Mouse (Mus musculus) urinary bladder, postnatal 10 days (tissue): ENCODE results near the gene Bcl2l13.
"Not testable (repeated sequence)": the region's sequence is repeated elsewhere in the genome, so short reads cannot be mapped to it uniquely, and the experiment has no call there.

Experiments
- DNase-seq: peaks from one replicate; pipeline ENCODE4 v3.0.0; 2022; ENCODE audit warnings: low spot score

The Bcl2l13 gene

GRCm38 (mm10) chr6:120830866-120831608 is 5.0 kb upstream of the Bcl2l13 start:
- DNase-seq: no peak

GRCm38 (mm10) chr6:120832097-120832496 is 3.9 kb upstream of the Bcl2l13 start:
- DNase-seq: no peak

- DNase-seq: no peak
These were observed 1.2 kb upstream of the Bcl2l13 start for GRCm38 (mm10) chr6:120834766-120835321.

- no peak for DNase-seq
These were observed 558 bp downstream of the Bcl2l13 start for GRCm38 (mm10) chr6:120836389-120837151.

- DNase-seq: no peak
These were observed 1.1 kb downstream of the Bcl2l13 start for GRCm38 (mm10) chr6:120837152-120837530.

- no peak for DNase-seq
These were observed 4.2 kb downstream of the Bcl2l13 start for GRCm38 (mm10) chr6:120840258-120840657.

GRCm38 (mm10) chr6:120841754-120842153 is 5.7 kb downstream of the Bcl2l13 start:
- DNase-seq: no peak

- DNase-seq: not testable (repeated sequence)
These were observed 14.7 kb downstream of the Bcl2l13 start for GRCm38 (mm10) chr6:120850720-120851119.

- no peak for DNase-seq
These were observed 18.4 kb downstream of the Bcl2l13 start for GRCm38 (mm10) chr6:120854413-120854812.

- DNase-seq: no peak
These were observed 22.3 kb downstream of the Bcl2l13 start for GRCm38 (mm10) chr6:120858217-120858711.

- DNase-seq: no peak
These were observed 24.1 kb downstream of the Bcl2l13 start for GRCm38 (mm10) chr6:120860079-120860478.

GRCm38 (mm10) chr6:120866051-120866814 is 30.2 kb downstream of the Bcl2l13 start:
- no peak for DNase-seq

GRCm38 (mm10) chr6:120868824-120869223 is 32.8 kb downstream of the Bcl2l13 start:
- DNase-seq: no peak

GRCm38 (mm10) chr6:120871286-120871685 is 35.3 kb downstream of the Bcl2l13 start:
- no peak for DNase-seq

- DNase-seq: no peak
These were observed 37.9 kb downstream of the Bcl2l13 start for GRCm38 (mm10) chr6:120873874-120874273.

- no peak for DNase-seq
These were observed 43.0 kb downstream of the Bcl2l13 start for GRCm38 (mm10) chr6:120879046-120879445.

- DNase-seq: no peak
These were observed 48.4 kb downstream of the Bcl2l13 start for GRCm38 (mm10) chr6:120884436-120884835.

- no peak for DNase-seq
These were observed 50.7 kb downstream of the Bcl2l13 start for GRCm38 (mm10) chr6:120886696-120887095.

- no peak for DNase-seq
These were observed 58.1 kb downstream of the Bcl2l13 start for GRCm38 (mm10) chr6:120894089-120894488.

GRCm38 (mm10) chr6:120894524-120894923 is 58.5 kb downstream of the Bcl2l13 start:
- DNase-seq: no peak

- no peak for DNase-seq
These were observed 62.3 kb downstream of the Bcl2l13 start for GRCm38 (mm10) chr6:120898188-120898833.
